Mouse (Mus musculus): ENCODE results near the gene Rtca. TPM values are rescaled to one million over a fixed set of nuclear protein-coding genes. Genes with fewer than 3 reads are reported as not detected.

Rtca gene
- polyA plus RNA-seq, 2 experiments from 2014 or later: 23.5 to 28.4 TPM

GRCm38 (mm10) chr3:116474602-116475001 lies 33.4 kb downstream of the Rtca start:
- peak; percentile 94 for ATAC-seq

GRCm38 (mm10) chr3:116465709-116466108 lies 42.3 kb downstream of the Rtca start:
- ATAC-seq: peak; percentile 80

GRCm38 (mm10) chr3:116464318-116464717 lies 43.7 kb downstream of the Rtca start:
- ATAC-seq: no peak

- no peak for ATAC-seq
Measured at GRCm38 (mm10) chr3:116461053-116461452, 47.0 kb downstream of the Rtca start.

- no peak for ATAC-seq
Measured at GRCm38 (mm10) chr3:116454529-116454928, 53.5 kb downstream of the Rtca start.

- ATAC-seq: no peak
Measured at GRCm38 (mm10) chr3:116450741-116451140, 57.3 kb downstream of the Rtca start.

- ATAC-seq: no peak
Measured at GRCm38 (mm10) chr3:116444327-116444726, 63.7 kb downstream of the Rtca start.

GRCm38 (mm10) chr3:116442788-116443187 lies 65.2 kb downstream of the Rtca start:
- ATAC-seq: no peak

GRCm38 (mm10) chr3:116441518-116442205 lies 66.3 kb downstream of the Rtca start:
- ATAC-seq: peak; percentile 58

GRCm38 (mm10) chr3:116440066-116440997 lies 67.7 kb downstream of the Rtca start:
- ATAC-seq: peak; percentile 62

Other genes starting within 250 kb of the Rtca start
- gene Cdc14a, start 84.2 kb downstream of the Rtca start, polyA plus RNA-seq (2017; shearing (Covaris generic)): 10 to 100 TPM; 12.0 to 12.1 TPM
- 10 to 100 TPM in 1 of 2 experiments, 1 to 10 TPM in 1; 9.2 to 15.2 TPM for gene Dbt, start 4.9 kb upstream of the Rtca start, polyA plus RNA-seq (2017; shearing (Covaris generic))
- 1 to 10 TPM in 1 of 2 experiments, under 1 TPM in 1; 0.82 to 1.2 TPM for gene Lrrc39, start 54.8 kb upstream of the Rtca start, polyA plus RNA-seq (2017; shearing (Covaris generic))
- gene Sass6, start 86.8 kb upstream of the Rtca start, polyA plus RNA-seq (2017; shearing (Covaris generic)): 10 to 100 TPM; 11.0 to 12.8 TPM
- gene Trmt13, start 106.4 kb upstream of the Rtca start, polyA plus RNA-seq (2017; shearing (Covaris generic)): 10 to 100 TPM; 31.3 TPM
- gene Mfsd14a, start 154.5 kb upstream of the Rtca start, polyA plus RNA-seq (2017; shearing (Covaris generic)): 10 to 100 TPM; 85.1 to 91.0 TPM
- gene Gm43191, start 173.1 kb upstream of the Rtca start, polyA plus RNA-seq (2017; shearing (Covaris generic)): not detected
- gene Slc35a3, start 204.6 kb upstream of the Rtca start, polyA plus RNA-seq (2017; shearing (Covaris generic)): 1 to 10 TPM; 5.4 to 7.7 TPM

Measured in activated CD4-positive, CD25-positive, alpha-beta regulatory T cell, adult 4 months (primary cell).